Mouse (Mus musculus): ENCODE results near the gene Tenm1. TPM values are rescaled to one million over a fixed set of nuclear protein-coding genes. Genes with fewer than 3 reads are reported as not detected.

Gene Tenm1
- polyA plus RNA-seq, 1 experiment: 14.6 TPM

Other genes starting within 250 kb of the Tenm1 start
- gene Tex13c1, start 162.0 kb upstream of the Tenm1 start, polyA plus RNA-seq (2012; rRNA removed): not detected in 2 replicates